Mouse (Mus musculus): Measurements from ENCODE around the gene Col26a1.

Col26a1 gene

GRCm38 (mm10) chr5:136882788-136883439, at the start of gene Col26a1:
TSS of gene Col26a1 (minus strand) at chr5:136883209.
- CTCF ChIA-PET = no interaction called here

- CTCF ChIA-PET = no interaction called here
These were observed 48.9 kb upstream of the Col26a1 start for GRCm38 (mm10) chr5:136931896-136932295.

GRCm38 (mm10) chr5:136929073-136929472, 46.1 kb upstream of the Col26a1 start:
- CTCF ChIA-PET = interaction anchor here (0.6 to 0.8 kb wide), 3 partner anchors 33 to 667 kb away, joined by 3 to 5 read pairs (median 4); no protein-coding TSS in a partner anchor

GRCm38 (mm10) chr5:136923751-136924478, 40.9 kb upstream of the Col26a1 start:
- CTCF ChIA-PET = interaction anchor here (0.7 kb wide), 1 partner anchor 200 kb away, joined by 3 read pairs; no protein-coding TSS in a partner anchor

GRCm38 (mm10) chr5:136922830-136923229, 39.8 kb upstream of the Col26a1 start:
- CTCF ChIA-PET = interaction anchor here (0.7 kb wide), 1 partner anchor 201 kb away, joined by 3 read pairs; no protein-coding TSS in a partner anchor

GRCm38 (mm10) chr5:136919546-136920301, 36.7 kb upstream of the Col26a1 start:
- CTCF ChIA-PET = no interaction called here

- CTCF ChIA-PET = no interaction called here
These were observed 35.9 kb upstream of the Col26a1 start for GRCm38 (mm10) chr5:136918655-136919472.

- CTCF ChIA-PET = no interaction called here
These were observed 34.7 kb upstream of the Col26a1 start for GRCm38 (mm10) chr5:136917613-136918242.

GRCm38 (mm10) chr5:136914183-136914582, 31.2 kb upstream of the Col26a1 start:
- CTCF ChIA-PET = no interaction called here

GRCm38 (mm10) chr5:136907991-136908857, 25.2 kb upstream of the Col26a1 start, which contains the start of gene Ift22:
TSS of gene Ift22 (plus strand) at chr5:136908150.
- CTCF ChIA-PET = no interaction called here

- CTCF ChIA-PET = interaction anchor here (0.6 kb wide), 1 partner anchor 18 kb away, joined by 5 read pairs; no protein-coding TSS in a partner anchor
These were observed 24.6 kb upstream of the Col26a1 start for GRCm38 (mm10) chr5:136907587-136907986.

GRCm38 (mm10) chr5:136905630-136906029, 22.6 kb upstream of the Col26a1 start:
- CTCF ChIA-PET = no interaction called here

- CTCF ChIA-PET = no interaction called here
These were observed 21.6 kb upstream of the Col26a1 start for GRCm38 (mm10) chr5:136904621-136905020.

- CTCF ChIA-PET = no interaction called here
These were observed 12.5 kb upstream of the Col26a1 start for GRCm38 (mm10) chr5:136895529-136895963.

- CTCF ChIA-PET = no interaction called here
These were observed 12.0 kb upstream of the Col26a1 start for GRCm38 (mm10) chr5:136894840-136895528.

GRCm38 (mm10) chr5:136888539-136889355, 5.7 kb upstream of the Col26a1 start:
- CTCF ChIA-PET = interaction anchor here (1.0 kb wide), 1 partner anchor 47 kb away, joined by 3 read pairs; no protein-coding TSS in a partner anchor

GRCm38 (mm10) chr5:136886957-136887356, 3.9 kb upstream of the Col26a1 start:
- CTCF ChIA-PET = interaction anchor here (0.6 kb wide), 1 partner anchor 173 kb away, joined by 5 read pairs; no protein-coding TSS in a partner anchor
